Mouse (Mus musculus): ENCODE measurements around the gene Spp1.

- no peak for TF ChIP-seq CTCF (conservative IDR thresholded peaks at IDR 0.05; ENCODE audit: low read length)
- no peak for TF ChIP-seq NANOG (IDR thresholded peaks at IDR 0.05; ENCODE audit: borderline replicate concordance, low read length)
- no peak for TF ChIP-seq POU5F1 (IDR thresholded peaks at IDR 0.05; ENCODE audit: borderline replicate concordance, low read length)
Observed at GRCm38 (mm10) chr5:104403351-104403750, 31.6 kb upstream of the Spp1 start.

All from E14TG2a.4 (cell line).